Mouse (Mus musculus) midbrain, embryonic 10.5 days (tissue): ENCODE measurements around the gene Pramef12. TPM values are rescaled to one million over a fixed set of nuclear protein-coding genes. Genes with fewer than 3 reads are reported as not detected.
A peak's percentile ranks its signal among the peaks of the same experiment; 100 is the strongest.

Experiments
- DNase-seq: peaks from one replicate; pipeline ENCODE4 v3.0.0-alpha.2; 2017; ENCODE audit warnings: low spot score
- H3K27ac ChIP-seq: fragments of 300-500 bp; sonication (generic); replicated peaks from 2 replicates; pipeline ENCODE4 v1.5.1; 2016; ENCODE audit warnings: mild to moderate bottlenecking
- H3K27me3 ChIP-seq: fragments of 300-500 bp; sonication (generic); 2 replicates; pipeline ENCODE4 v1.6.1; 2016; ENCODE audit warnings: low read depth, mild to moderate bottlenecking; ENCODE audit not compliant: poor library complexity, severe bottlenecking
- H3K36me3 ChIP-seq: fragments of 300-500 bp; sonication (generic); 2 replicates; pipeline ENCODE4 v1.6.1; 2016; ENCODE audit warnings: mild to moderate bottlenecking, moderate library complexity
- H3K4me1 ChIP-seq: fragments of 300-500 bp; sonication (generic); 2 replicates; pipeline ENCODE4 v1.6.1; 2016
- H3K4me3 ChIP-seq: fragments of 300-500 bp; sonication (generic); 2 replicates; pipeline ENCODE4 v1.5.1; 2016; ENCODE audit warnings: mild to moderate bottlenecking, moderate library complexity
- H3K9me3 ChIP-seq: fragments of 300-500 bp; sonication (generic); replicated peaks from 2 replicates; pipeline ENCODE4 v1.6.1; 2016; ENCODE audit warnings: mild to moderate bottlenecking
- WGBS: fragments of 180-500 bp; shearing (Covaris S2); methylation state at CpG from one replicate; pipeline ENCODE4 v1.1.7; 2016; 5-methylcytosine and 5-hydroxymethylcytosine counted together
- polyA plus RNA-seq: library from polyadenylated mRNA; unstranded; fragments of >200 nt; fragmentation: Nextera tagmentation; extraction: Ambion mirVana; gene quantifications from 2 replicates; pipeline ENCODE4 v1.2.1, GENCODE M21; 2016

The Pramef12 gene
- not detected in 2 replicates for polyA plus RNA-seq

GRCm38 (mm10) chr4:144408290-144408689 lies at the start of gene Pramef12:
Pramef12 (minus strand) TSS chr4:144408464.
- Histone ChIP-seq H3K4me3 (no peak within 1 kb of the TSS), H3K27ac (no peak within 1 kb of the TSS), H3K4me1 (peaks cover 7% of the 10 kb centered on the region; the same call in 1 of the 2 replicates), H3K9me3 (peaks cover 16% of the 10 kb centered on the region), H3K36me3 (no peaks in the 10 kb centered on the region), H3K27me3 (no peaks in the 10 kb centered on the region)
- WGBS = 83% methylated on average over 9 of the region's 9 CpGs
- no peak for DNase-seq

GRCm38 (mm10) chr4:144453217-144453616 lies 45.0 kb upstream of the Pramef12 start, which contains the start of gene Gm9944:
Gm9944 (minus strand) TSS chr4:144453317.
- no peak for DNase-seq
- 78% methylated on average over 2 of the region's 2 CpGs for WGBS
- H3K4me3 ChIP-seq = no peak within 1 kb of the TSS
- no peaks in the 10 kb centered on the region for H3K27me3 ChIP-seq
- H3K4me1 ChIP-seq = no peaks in the 10 kb centered on the region
- H3K9me3 ChIP-seq = peaks cover 29% of the 10 kb centered on the region
- no peaks in the 10 kb centered on the region for H3K36me3 ChIP-seq
- H3K27ac ChIP-seq = no peak within 1 kb of the TSS

- Histone ChIP-seq H3K36me3 (no peaks in the 10 kb centered on the region), H3K4me1 (no peaks in the 10 kb centered on the region), H3K4me3 (no peak overlapping the region), H3K27me3 (no peaks in the 10 kb centered on the region), H3K27ac (no peak overlapping the region), H3K9me3 (no peaks in the 10 kb centered on the region; the same call in 1 of the 2 replicates)
- WGBS = 90% methylated on average over 2 of the region's 2 CpGs
- no peak for DNase-seq
Observed at GRCm38 (mm10) chr4:144448546-144448945, 40.3 kb upstream of the Pramef12 start.

- Histone ChIP-seq H3K27me3 (no peaks in the 10 kb centered on the region), H3K27ac (no peak overlapping the region), H3K9me3 (peaks cover 18% of the 10 kb centered on the region), H3K4me1 (no peaks in the 10 kb centered on the region), H3K4me3 (no peak overlapping the region), H3K36me3 (no peaks in the 10 kb centered on the region)
- DNase-seq = no peak
- 84% methylated on average over 1 of the region's 1 CpGs for WGBS
Observed at GRCm38 (mm10) chr4:144441582-144441981, 33.3 kb upstream of the Pramef12 start.

- Histone ChIP-seq H3K4me1 (no peaks in the 10 kb centered on the region), H3K9me3 (peaks cover 18% of the 10 kb centered on the region), H3K27ac (no peak overlapping the region), H3K27me3 (no peaks in the 10 kb centered on the region), H3K36me3 (no peaks in the 10 kb centered on the region), H3K4me3 (no peak overlapping the region)
- WGBS = 96% methylated on average over 4 of the region's 4 CpGs
- no peak for DNase-seq
Observed at GRCm38 (mm10) chr4:144441095-144441494, 32.8 kb upstream of the Pramef12 start.

- DNase-seq = no peak
- H3K4me3 ChIP-seq = no peak within 1 kb of the TSS
- H3K4me1 ChIP-seq = no peaks in the 10 kb centered on the region
- no peaks in the 10 kb centered on the region for H3K27me3 ChIP-seq
- no peak within 1 kb of the TSS for H3K27ac ChIP-seq
- H3K9me3 ChIP-seq = peaks cover 22% of the 10 kb centered on the region
- H3K36me3 ChIP-seq = no peaks in the 10 kb centered on the region
Observed at GRCm38 (mm10) chr4:144438672-144439071, 30.4 kb upstream of the Pramef12 start, which contains the start of gene 1700012P22Rik. 1700012P22Rik (minus strand) TSS chr4:144438772.

GRCm38 (mm10) chr4:144433216-144433615 lies 25.0 kb upstream of the Pramef12 start:
- no peak for DNase-seq
- peaks cover 23% of the 10 kb centered on the region for H3K9me3 ChIP-seq
- H3K27me3 ChIP-seq = no peaks in the 10 kb centered on the region
- no peak overlapping the region for H3K27ac ChIP-seq
- no peaks in the 10 kb centered on the region for H3K36me3 ChIP-seq
- no peaks in the 10 kb centered on the region for H3K4me1 ChIP-seq
- 91% methylated on average over 5 of the region's 5 CpGs for WGBS
- H3K4me3 ChIP-seq = no peak overlapping the region

- Histone ChIP-seq H3K36me3 (no peaks in the 10 kb centered on the region), H3K27me3 (no peaks in the 10 kb centered on the region), H3K27ac (no peak overlapping the region), H3K4me1 (no peaks in the 10 kb centered on the region), H3K4me3 (no peak overlapping the region), H3K9me3 (peaks cover 20% of the 10 kb centered on the region; the same call in 1 of the 2 replicates)
- no peak for DNase-seq
- 84% methylated on average over 2 of the region's 2 CpGs for WGBS
Observed at GRCm38 (mm10) chr4:144430723-144431122, 22.5 kb upstream of the Pramef12 start.

- no peak for DNase-seq
- H3K4me1 ChIP-seq = no peaks in the 10 kb centered on the region
- peaks cover 16% of the 10 kb centered on the region; the same call in 1 of the 2 replicates for H3K9me3 ChIP-seq
- no peaks in the 10 kb centered on the region for H3K36me3 ChIP-seq
- H3K27ac ChIP-seq = no peak overlapping the region
- H3K27me3 ChIP-seq = no peaks in the 10 kb centered on the region
- WGBS = 25% methylated on average over 3 of the region's 3 CpGs
- no peak overlapping the region for H3K4me3 ChIP-seq
Observed at GRCm38 (mm10) chr4:144428868-144429267, 20.6 kb upstream of the Pramef12 start.

- H3K9me3 ChIP-seq = peaks cover 6% of the 10 kb centered on the region; the same call in 1 of the 2 replicates
- H3K4me1 ChIP-seq = no peaks in the 10 kb centered on the region
- no peak for DNase-seq
- H3K36me3 ChIP-seq = no peaks in the 10 kb centered on the region
- H3K4me3 ChIP-seq = no peak overlapping the region
- H3K27me3 ChIP-seq = no peaks in the 10 kb centered on the region
- no peak overlapping the region for H3K27ac ChIP-seq
- WGBS = 75% methylated on average over 5 of the region's 5 CpGs
Observed at GRCm38 (mm10) chr4:144424590-144424989, 16.3 kb upstream of the Pramef12 start.

GRCm38 (mm10) chr4:144420644-144421043 lies 12.4 kb upstream of the Pramef12 start:
- H3K36me3 ChIP-seq = no peaks in the 10 kb centered on the region
- peaks cover 20% of the 10 kb centered on the region; the same call in 1 of the 2 replicates for H3K9me3 ChIP-seq
- no peak for DNase-seq
- H3K4me1 ChIP-seq = no peaks in the 10 kb centered on the region
- no peak overlapping the region for H3K4me3 ChIP-seq
- no peaks in the 10 kb centered on the region for H3K27me3 ChIP-seq
- H3K27ac ChIP-seq = no peak overlapping the region

GRCm38 (mm10) chr4:144406261-144406660 lies 2.0 kb downstream of the Pramef12 start:
- Histone ChIP-seq H3K27ac (no peak overlapping the region), H3K36me3 (no peaks in the 10 kb centered on the region), H3K27me3 (no peaks in the 10 kb centered on the region), H3K9me3 (peaks cover 9% of the 10 kb centered on the region), H3K4me1 (peaks cover 7% of the 10 kb centered on the region; the same call in 1 of the 2 replicates), H3K4me3 (no peak overlapping the region)
- WGBS = 61% methylated on average over 3 of the region's 3 CpGs
- no peak for DNase-seq

- Histone ChIP-seq H3K4me3 (peak overlapping the region; percentile 44), H3K27me3 (no peaks in the 10 kb centered on the region), H3K27ac (no peak overlapping the region; the same call in 1 of the 2 replicates), H3K4me1 (peaks cover 7% of the 10 kb centered on the region; the same call in 1 of the 2 replicates), H3K9me3 (peaks cover 5% of the 10 kb centered on the region), H3K36me3 (no peaks in the 10 kb centered on the region)
- 10% methylated on average over 17 of the region's 17 CpGs for WGBS
- peak; percentile 29 for DNase-seq
Observed at GRCm38 (mm10) chr4:144404456-144405086, 3.7 kb downstream of the Pramef12 start.
